21 mouse cellular contexts compared by ENCODE assay signal in the genomic region with DNA sequence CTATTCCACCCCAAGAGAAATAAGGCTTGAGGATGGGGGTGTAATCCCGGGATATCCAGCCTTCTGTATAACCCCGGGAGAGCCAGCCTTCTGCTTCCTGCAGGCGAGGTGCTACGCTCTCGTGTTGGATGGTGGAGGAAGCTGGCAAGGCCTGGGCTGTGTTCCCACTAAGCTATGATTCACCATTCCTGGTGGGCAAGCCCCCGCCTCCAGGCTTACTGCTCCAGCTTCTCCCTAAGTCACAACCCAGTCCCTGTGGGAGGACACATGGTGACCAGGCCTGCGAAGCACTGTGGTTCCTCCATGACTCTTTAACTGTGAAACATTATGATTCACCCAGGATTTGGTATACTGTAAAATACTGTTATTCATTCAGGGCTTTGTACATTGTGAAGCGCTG.
DNase-seq lines count a peak whose midpoint lies in the region; ATAC-seq and TF ChIP-seq lines count a peak whose summit lies in the region.
"Had no signal": no experiment of that assay in that cellular context is flagged by ENCODE, and none has a peak within 500 bp of the region (broad histone marks: within the 10 kb centered on the region; RNA-seq: fewer than 3 reads in every experiment).

No protein-coding gene starts in this region.

- 85% methylated on average over 8 of the region's 8 CpGs for WGBS in intestine, postnatal 0 days

- H3K9me3 ChIP-seq in intestine, postnatal 0 days (ENCODE audit: control insufficient read depth) = no peaks in the 10 kb centered on the region
- H3K9me3 ChIP-seq: embryonic facial prominence, embryonic 15.5 days; forebrain, embryonic 13.5 days; hindbrain, embryonic 15.5 days; limb, embryonic 12.5 days; neural tube, embryonic 13.5 days had no signal

- intact Hi-C loops in left cerebral cortex, adult 2 months (cut with DNase I) = loop anchor here (5.0 kb wide), 1 partner anchor 120 kb away; a partner anchor contains a TSS
- intact Hi-C loops in left cerebral cortex, postnatal 10 days (cut with DNase I) = no loop called here

- no peak overlapping the region for H3K4me2 ChIP-seq in intestine, postnatal 0 days (replicated peaks; ENCODE audit: low read depth)
- H3K4me2 ChIP-seq: embryonic facial prominence, embryonic 15.5 days; forebrain, embryonic 13.5 days; heart, embryonic 11.5 days; hindbrain, embryonic 15.5 days; limb, embryonic 12.5 days; neural tube, embryonic 13.5 days had no signal

- no peak overlapping the region for H3K4me3 ChIP-seq in left cerebral cortex, adult 2 months
- H3K4me3 ChIP-seq in intestine, postnatal 0 days (ENCODE audit: low read depth, low read length) = no peak overlapping the region
- H3K4me3 ChIP-seq: embryonic facial prominence, embryonic 15.5 days; forebrain, embryonic 13.5 days; hindbrain, embryonic 15.5 days; limb, embryonic 12.5 days; neural tube, embryonic 13.5 days had no signal

- H3K9ac ChIP-seq in intestine, postnatal 0 days (ENCODE audit: low read depth, low read length) = no peak overlapping the region
- H3K9ac ChIP-seq: embryonic facial prominence, embryonic 15.5 days; forebrain, embryonic 13.5 days; hindbrain, embryonic 15.5 days; limb, embryonic 12.5 days; liver, embryonic 14.5 days; neural tube, embryonic 13.5 days had no signal

- no peaks in the 10 kb centered on the region for H3K27me3 ChIP-seq in intestine, postnatal 0 days (replicated peaks; ENCODE audit: control insufficient read depth, insufficient read depth, low read length)
- H3K27me3 ChIP-seq: embryonic facial prominence, embryonic 15.5 days; forebrain, embryonic 13.5 days; hindbrain, embryonic 15.5 days; limb, embryonic 12.5 days; neural tube, embryonic 13.5 days had no signal

- TF ChIP-seq CTCF in left cerebral cortex, adult 2 months (IDR thresholded peaks at IDR 0.05) = no peak
- TF ChIP-seq CTCF in intestine, postnatal 0 days (IDR thresholded peaks at IDR 0.05; ENCODE audit: low read depth) = no peak

- ATAC-seq in frontal cortex, adult (ENCODE audit: low TSS enrichment) = peak; percentile 97
- ATAC-seq in intestine, postnatal 0 days = no peak
- ATAC-seq: forebrain, embryonic 13.5 days; lung, postnatal 0 days had no signal

- H3K27ac ChIP-seq in left cerebral cortex, adult 2 months = no peak overlapping the region
- no peak overlapping the region for H3K27ac ChIP-seq in intestine, postnatal 0 days (ENCODE audit: low read depth, low read length)
- H3K27ac ChIP-seq: embryonic facial prominence, embryonic 15.5 days; forebrain, embryonic 13.5 days; hindbrain, embryonic 15.5 days; limb, embryonic 12.5 days; liver, embryonic 14.5 days; neural tube, embryonic 13.5 days had no signal

- no peak for DNase-seq in frontal cortex, postnatal 25 days (ENCODE audit: low spot score in 2 of 2)
- DNase-seq in left cerebral cortex, adult 2 months (ENCODE audit: extremely low spot score in 1 of 2, low spot score in 2 of 2) = peak; percentile 45 to 64
- DNase-seq in left cerebral cortex, postnatal 10 days (ENCODE audit: extremely low spot score in 1 of 2, low spot score in 2 of 2) = no peak
- peak; percentile 70 for DNase-seq in layer of hippocampus, adult 9-11 months
- DNase-seq in telencephalon, adult 2 months (ENCODE audit: low read depth, low spot score) = peak; percentile 79
- DNase-seq in cerebellum, adult 9-11 months = no peak
- DNase-seq: adrenal gland, adult 8-10 months; cerebellum, adult 2 months; gastrocnemius, postnatal 25 days; kidney, adult 11 months; kidney, postnatal 10 days had no signal

- no peaks in the 10 kb centered on the region for H3K36me3 ChIP-seq in intestine, postnatal 0 days (ENCODE audit: control insufficient read depth, insufficient read depth)
- H3K36me3 ChIP-seq: embryonic facial prominence, embryonic 15.5 days; hindbrain, embryonic 15.5 days; limb, embryonic 12.5 days; neural tube, embryonic 13.5 days had no signal

- H3K4me1 ChIP-seq in intestine, postnatal 0 days (replicated peaks; ENCODE audit: control insufficient read depth, insufficient read depth, low read length) = no peaks in the 10 kb centered on the region

Comparison
In these comparisons a context has a peak if more than half of its experiments do, and no peak if none do; other contexts are left out.
1. DNase-seq: peak in left cerebral cortex, adult 2 months (2 of 2), layer of hippocampus, adult 9-11 months (single experiment) and telencephalon, adult 2 months (single experiment); none in frontal cortex, postnatal 25 days (0 of 2), left cerebral cortex, postnatal 10 days (0 of 2) and cerebellum, adult 9-11 months (single experiment).